Mouse (Mus musculus): ENCODE data around the gene Psen2. TPM values are rescaled to one million over a fixed set of nuclear protein-coding genes. Genes with fewer than 3 reads are reported as not detected.

Gene Psen2
- 35.2 and 39.9 TPM in 2 replicates for polyA plus RNA-seq (2012; rRNA removed)

GRCm38 (mm10) chr1:180263364-180263997 is at the start of gene Psen2:
Psen2 (minus strand) TSS chr1:180263438.
- no peaks in the 10 kb centered on the region for H3K36me3 ChIP-seq (ENCODE audit: control insufficient read depth, insufficient read depth, low read length)
- peak; percentile 41 for DNase-seq
- no peak within 1 kb of the TSS for H3K4me3 ChIP-seq (ENCODE audit: control insufficient read depth, insufficient read depth, low read length)
- no peak for TF ChIP-seq POLR2A (IDR thresholded peaks at IDR 0.05; ENCODE audit: control insufficient read depth, extremely low read depth, insufficient read depth, low read length, poor library complexity)
- peak; percentile 68; the same call in 1 of the 2 replicates for TF ChIP-seq CTCF (IDR thresholded peaks at IDR 0.05; ENCODE audit: borderline replicate concordance, control insufficient read depth, extremely low read depth, insufficient read depth, low read length, poor library complexity)
- 45% methylated on average over 7 of the region's 7 CpGs for WGBS
- H3K27me3 ChIP-seq (ENCODE audit: control insufficient read depth, insufficient read depth, low read length): no peaks in the 10 kb centered on the region
- H3K27ac ChIP-seq (ENCODE audit: control insufficient read depth, insufficient read depth, low read length): no peak within 1 kb of the TSS
- H3K4me1 ChIP-seq (replicated peaks; ENCODE audit: control insufficient read depth, insufficient read depth, low read length): peaks cover 5% of the 10 kb centered on the region

- H3K4me1 ChIP-seq (replicated peaks; ENCODE audit: control insufficient read depth, insufficient read depth, low read length): peaks cover 49% of the 10 kb centered on the region
- TF ChIP-seq CTCF (IDR thresholded peaks at IDR 0.05; ENCODE audit: borderline replicate concordance, control insufficient read depth, extremely low read depth, insufficient read depth, low read length, poor library complexity): no peak
- TF ChIP-seq POLR2A (IDR thresholded peaks at IDR 0.05; ENCODE audit: control insufficient read depth, extremely low read depth, insufficient read depth, low read length, poor library complexity): no peak
- H3K36me3 ChIP-seq (ENCODE audit: control insufficient read depth, insufficient read depth, low read length): no peaks in the 10 kb centered on the region
- DNase-seq: no peak
- H3K27me3 ChIP-seq (ENCODE audit: control insufficient read depth, insufficient read depth, low read length): no peaks in the 10 kb centered on the region
- no peak overlapping the region for H3K4me3 ChIP-seq (ENCODE audit: control insufficient read depth, insufficient read depth, low read length)
- WGBS: 84% methylated on average over 6 of the region's 6 CpGs
- H3K27ac ChIP-seq (ENCODE audit: control insufficient read depth, insufficient read depth, low read length): no peak overlapping the region
Observed at GRCm38 (mm10) chr1:180312792-180313311, 49.6 kb upstream of the Psen2 start.

DNA sequence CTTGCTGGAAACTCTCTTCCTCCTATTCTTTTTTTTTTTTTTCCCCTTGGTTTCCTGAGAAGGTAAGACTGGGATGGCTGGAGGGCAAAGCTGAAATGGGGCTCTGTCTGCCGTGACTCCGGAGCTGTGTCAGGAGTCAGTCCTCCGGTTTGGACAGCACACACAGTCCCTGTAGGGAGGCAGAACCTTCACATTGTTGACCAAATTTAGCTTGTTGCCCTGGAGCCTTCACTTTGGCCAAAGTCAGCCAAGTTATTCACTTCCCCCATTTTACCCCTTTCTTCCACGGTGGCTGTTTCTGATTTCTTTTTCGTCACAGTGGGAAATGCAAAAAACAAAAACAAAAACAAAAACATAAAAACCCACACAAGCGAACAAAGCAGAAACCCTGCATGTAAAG is 49.0 kb upstream of the Psen2 start:
- Histone ChIP-seq H3K27ac (ENCODE audit: control insufficient read depth, insufficient read depth, low read length) (no peak overlapping the region), H3K36me3 (ENCODE audit: control insufficient read depth, insufficient read depth, low read length) (no peaks in the 10 kb centered on the region), H3K27me3 (ENCODE audit: control insufficient read depth, insufficient read depth, low read length) (no peaks in the 10 kb centered on the region), H3K4me3 (ENCODE audit: control insufficient read depth, insufficient read depth, low read length) (no peak overlapping the region), H3K4me1 (replicated peaks; ENCODE audit: control insufficient read depth, insufficient read depth, low read length) (peaks cover 46% of the 10 kb centered on the region)
- no peak for DNase-seq
- no peak for TF ChIP-seq CTCF (IDR thresholded peaks at IDR 0.05; ENCODE audit: borderline replicate concordance, control insufficient read depth, extremely low read depth, insufficient read depth, low read length, poor library complexity)
- 86% methylated on average over 6 of the region's 6 CpGs for WGBS

GRCm38 (mm10) chr1:180308897-180309296 is 45.7 kb upstream of the Psen2 start:
- Histone ChIP-seq H3K4me3 (ENCODE audit: control insufficient read depth, insufficient read depth, low read length) (no peak overlapping the region), H3K4me1 (replicated peaks; ENCODE audit: control insufficient read depth, insufficient read depth, low read length) (peaks cover 36% of the 10 kb centered on the region), H3K27me3 (ENCODE audit: control insufficient read depth, insufficient read depth, low read length) (no peaks in the 10 kb centered on the region), H3K27ac (ENCODE audit: control insufficient read depth, insufficient read depth, low read length) (no peak overlapping the region), H3K36me3 (ENCODE audit: control insufficient read depth, insufficient read depth, low read length) (no peaks in the 10 kb centered on the region)
- TF ChIP-seq POLR2A (IDR thresholded peaks at IDR 0.05; ENCODE audit: control insufficient read depth, extremely low read depth, insufficient read depth, low read length, poor library complexity) (no peak), CTCF (IDR thresholded peaks at IDR 0.05; ENCODE audit: borderline replicate concordance, control insufficient read depth, extremely low read depth, insufficient read depth, low read length, poor library complexity) (no peak)
- DNase-seq: no peak
- 83% methylated on average over 4 of the region's 4 CpGs for WGBS

DNA sequence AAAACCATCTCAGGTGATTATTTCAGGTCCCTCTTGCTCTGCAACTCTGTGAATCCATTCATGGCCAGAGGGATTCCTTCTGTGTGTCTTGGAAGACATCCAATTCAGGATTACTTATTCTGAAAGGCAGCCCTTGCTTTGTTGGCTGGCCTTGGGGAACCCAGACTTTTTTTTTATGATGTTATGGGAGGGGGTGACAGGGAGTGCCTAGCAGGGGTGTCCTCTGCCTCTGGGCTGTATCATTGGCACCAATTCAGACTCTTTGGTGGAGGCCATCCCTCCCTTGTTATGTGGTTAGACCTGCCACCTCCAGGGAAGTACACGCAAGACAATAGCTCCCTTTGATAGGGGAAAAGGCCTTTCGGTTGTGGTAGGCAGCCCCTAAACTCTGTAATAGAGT is 44.4 kb upstream of the Psen2 start:
- no peak overlapping the region for H3K27ac ChIP-seq (ENCODE audit: control insufficient read depth, insufficient read depth, low read length)
- no peak for DNase-seq
- WGBS: 50% methylated on average over 2 of the region's 2 CpGs
- H3K27me3 ChIP-seq (ENCODE audit: control insufficient read depth, insufficient read depth, low read length): no peaks in the 10 kb centered on the region
- no peak overlapping the region for H3K4me3 ChIP-seq (ENCODE audit: control insufficient read depth, insufficient read depth, low read length)
- H3K4me1 ChIP-seq (replicated peaks; ENCODE audit: control insufficient read depth, insufficient read depth, low read length): peaks cover 28% of the 10 kb centered on the region
- no peak for TF ChIP-seq POLR2A (IDR thresholded peaks at IDR 0.05; ENCODE audit: control insufficient read depth, extremely low read depth, insufficient read depth, low read length, poor library complexity)
- no peaks in the 10 kb centered on the region for H3K36me3 ChIP-seq (ENCODE audit: control insufficient read depth, insufficient read depth, low read length)

DNA sequence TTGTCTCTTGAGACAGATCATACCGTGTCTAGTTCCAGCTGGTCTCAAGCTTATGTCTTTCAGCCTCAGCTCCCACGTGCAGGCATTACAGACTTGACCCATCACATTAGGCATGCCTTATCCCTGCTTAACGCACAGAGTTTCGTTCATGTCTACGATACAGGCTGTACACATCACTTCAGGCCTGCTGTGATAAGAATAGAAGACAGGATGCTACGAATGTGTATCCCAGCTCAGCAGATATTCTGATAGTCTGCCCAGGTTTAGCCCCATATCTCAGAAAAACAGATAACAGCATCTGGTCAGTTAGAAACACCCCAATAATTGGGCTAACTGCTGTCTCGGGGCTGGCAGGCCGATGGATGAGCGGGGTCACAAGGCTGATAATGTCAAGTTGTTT is 43.7 kb upstream of the Psen2 start:
- Histone ChIP-seq H3K4me1 (replicated peaks; ENCODE audit: control insufficient read depth, insufficient read depth, low read length) (peaks cover 25% of the 10 kb centered on the region), H3K36me3 (ENCODE audit: control insufficient read depth, insufficient read depth, low read length) (no peaks in the 10 kb centered on the region), H3K4me3 (ENCODE audit: control insufficient read depth, insufficient read depth, low read length) (no peak overlapping the region), H3K27me3 (ENCODE audit: control insufficient read depth, insufficient read depth, low read length) (no peaks in the 10 kb centered on the region), H3K27ac (ENCODE audit: control insufficient read depth, insufficient read depth, low read length) (no peak overlapping the region)
- no peak for TF ChIP-seq POLR2A (IDR thresholded peaks at IDR 0.05; ENCODE audit: control insufficient read depth, extremely low read depth, insufficient read depth, low read length, poor library complexity)
- no peak for TF ChIP-seq CTCF (IDR thresholded peaks at IDR 0.05; ENCODE audit: borderline replicate concordance, control insufficient read depth, extremely low read depth, insufficient read depth, low read length, poor library complexity)
- DNase-seq: no peak
- WGBS: 96% methylated on average over 9 of the region's 9 CpGs

DNA sequence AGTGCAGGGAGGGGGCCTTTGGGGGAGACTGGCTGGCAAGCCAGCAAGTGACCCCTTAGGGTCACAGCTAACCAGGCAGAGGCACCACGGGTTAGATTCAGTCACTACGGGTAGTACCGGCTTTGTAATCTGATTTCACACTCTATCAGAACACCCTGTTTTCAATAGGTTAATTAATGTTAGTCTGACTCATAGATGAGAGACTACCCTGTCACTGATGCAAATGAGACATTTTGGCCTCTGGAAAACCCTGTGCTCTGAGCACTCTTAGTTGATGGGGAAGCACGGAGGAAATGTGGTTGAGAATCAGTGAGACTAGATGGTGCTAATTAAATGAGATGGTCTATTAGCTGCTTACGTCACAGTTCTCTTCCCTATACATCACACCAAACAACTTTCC is 40.4 kb upstream of the Psen2 start:
- peaks cover 15% of the 10 kb centered on the region for H3K4me1 ChIP-seq (replicated peaks; ENCODE audit: control insufficient read depth, insufficient read depth, low read length)
- H3K36me3 ChIP-seq (ENCODE audit: control insufficient read depth, insufficient read depth, low read length): no peaks in the 10 kb centered on the region
- no peak overlapping the region for H3K4me3 ChIP-seq (ENCODE audit: control insufficient read depth, insufficient read depth, low read length)
- no peak for TF ChIP-seq CTCF (IDR thresholded peaks at IDR 0.05; ENCODE audit: borderline replicate concordance, control insufficient read depth, extremely low read depth, insufficient read depth, low read length, poor library complexity)
- no peak for DNase-seq
- no peak overlapping the region for H3K27ac ChIP-seq (ENCODE audit: control insufficient read depth, insufficient read depth, low read length)
- H3K27me3 ChIP-seq (ENCODE audit: control insufficient read depth, insufficient read depth, low read length): no peaks in the 10 kb centered on the region
- WGBS: 95% methylated on average over 5 of the region's 5 CpGs

Measured in thymus, adult 2 months (tissue).